Mouse (Mus musculus): ENCODE data around the gene Gm16181.

Gm16181 gene

DNA sequence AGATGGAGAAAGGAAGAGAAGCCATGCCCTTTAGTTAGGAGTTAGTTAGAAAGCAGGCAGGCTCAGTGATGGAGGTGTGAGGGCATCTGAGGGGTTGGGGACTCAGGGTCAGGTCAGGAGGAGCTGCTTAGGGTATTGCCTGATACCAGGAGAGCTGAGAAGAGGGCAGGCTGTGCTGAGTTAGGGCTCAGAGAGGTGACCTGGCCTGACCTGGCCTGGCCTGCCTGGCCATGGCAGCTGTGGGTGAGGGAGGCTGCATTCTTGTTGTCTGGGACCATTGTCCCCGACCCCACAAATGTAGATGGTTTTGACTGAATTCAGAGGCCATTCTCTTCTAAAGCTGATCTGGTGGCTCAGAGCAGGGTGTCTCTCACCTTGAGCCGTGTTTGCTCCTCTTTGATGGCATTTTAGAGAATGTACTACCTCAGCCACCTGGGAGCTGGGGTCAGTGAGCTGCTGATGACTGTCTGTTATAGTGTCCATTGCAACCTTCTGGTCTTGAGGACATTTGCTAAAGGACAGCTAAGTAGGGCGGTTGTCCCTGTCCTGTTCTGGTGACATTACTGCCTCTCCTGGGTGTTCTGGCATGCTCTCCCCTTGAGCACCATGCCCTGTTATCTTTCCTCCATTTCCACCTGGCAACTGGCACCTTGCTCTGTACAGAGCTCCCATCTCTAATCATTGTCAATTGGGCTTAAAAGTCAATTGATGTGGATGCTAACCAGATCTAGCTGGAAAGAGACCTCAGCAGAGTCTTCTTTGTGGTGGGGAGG lies 29.9 kb downstream of the Gm16181 start:
- WGBS: 84% methylated on average over 3 of the region's 3 CpGs

DNA sequence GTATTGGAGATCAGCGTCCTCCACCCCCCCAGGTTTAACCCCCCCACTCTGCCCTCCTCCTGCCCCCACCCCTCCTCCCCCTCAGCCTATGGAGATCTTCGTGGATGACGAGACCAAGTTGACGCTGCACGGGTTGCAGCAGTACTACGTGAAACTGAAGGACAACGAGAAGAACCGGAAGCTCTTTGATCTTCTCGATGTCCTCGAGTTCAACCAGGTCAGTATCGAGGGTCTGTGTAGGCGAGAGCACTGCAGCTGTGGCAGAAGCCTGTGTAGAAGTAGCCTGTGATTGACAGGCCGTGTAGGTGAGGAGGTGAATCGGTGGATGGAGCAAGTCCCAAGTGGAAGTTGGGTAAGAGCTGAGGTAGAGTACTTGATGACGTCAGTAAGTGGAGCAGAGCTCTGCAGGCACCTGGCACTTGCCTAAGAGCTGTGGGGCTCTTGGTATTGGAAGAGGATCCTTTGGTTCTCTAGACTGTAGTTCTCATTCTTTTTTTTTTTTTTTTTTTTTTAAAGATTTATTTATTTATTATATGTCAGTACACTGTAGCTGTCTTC lies 30.6 kb downstream of the Gm16181 start:
- WGBS: 70% methylated on average over 15 of the region's 15 CpGs

DNA sequence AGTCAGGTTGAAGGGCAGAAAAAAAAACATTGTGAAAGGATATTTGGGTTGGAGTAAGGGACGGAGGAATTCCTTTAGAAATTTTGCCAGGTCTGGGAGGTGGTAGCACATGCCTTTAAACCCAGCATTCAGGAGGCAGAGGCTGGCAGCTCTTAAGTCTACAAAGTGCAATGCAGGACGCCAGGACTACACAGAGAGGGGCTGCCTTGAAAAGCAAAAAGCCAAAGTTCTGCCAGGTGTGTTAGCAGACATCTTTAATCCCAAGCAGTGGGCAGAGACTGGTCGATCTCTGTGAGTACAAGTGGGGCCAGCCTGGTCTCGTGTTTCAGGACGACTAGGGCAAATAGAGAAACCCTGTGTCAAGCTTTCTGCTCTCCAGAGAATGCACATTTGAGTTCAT lies 31.3 kb downstream of the Gm16181 start:
- WGBS: 81% methylated on average over 5 of the region's 5 CpGs

DNA sequence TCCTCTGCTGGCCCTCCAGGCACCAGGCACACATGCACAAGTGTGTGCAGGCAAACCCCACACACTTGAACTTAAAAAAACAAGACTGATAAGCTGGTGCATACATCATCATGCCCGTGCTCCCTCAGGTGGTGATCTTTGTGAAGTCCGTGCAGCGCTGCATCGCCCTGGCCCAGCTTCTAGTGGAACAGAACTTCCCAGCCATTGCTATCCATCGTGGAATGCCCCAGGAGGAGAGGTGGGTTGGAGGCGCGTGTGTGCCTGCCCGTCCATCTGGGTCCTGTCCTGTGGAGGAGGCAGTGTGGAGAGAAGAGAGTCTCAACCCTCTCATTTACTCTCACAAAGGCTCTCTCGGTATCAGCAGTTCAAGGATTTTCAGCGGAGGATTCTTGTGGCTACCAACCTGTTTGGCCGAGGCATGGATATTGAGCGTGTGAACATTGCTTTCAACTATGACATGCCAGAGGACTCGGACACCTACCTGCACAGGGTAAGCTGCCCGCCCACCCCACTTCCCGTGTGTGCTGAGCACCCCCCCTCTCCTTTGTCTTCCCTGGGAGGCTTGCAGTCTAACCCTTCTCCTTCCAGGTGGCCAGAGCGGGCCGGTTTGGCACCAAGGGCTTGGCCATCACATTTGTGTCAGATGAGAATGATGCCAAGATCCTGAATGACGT lies 32.1 kb downstream of the Gm16181 start:
- WGBS: 63% methylated on average over 18 of the region's 18 CpGs

DNA sequence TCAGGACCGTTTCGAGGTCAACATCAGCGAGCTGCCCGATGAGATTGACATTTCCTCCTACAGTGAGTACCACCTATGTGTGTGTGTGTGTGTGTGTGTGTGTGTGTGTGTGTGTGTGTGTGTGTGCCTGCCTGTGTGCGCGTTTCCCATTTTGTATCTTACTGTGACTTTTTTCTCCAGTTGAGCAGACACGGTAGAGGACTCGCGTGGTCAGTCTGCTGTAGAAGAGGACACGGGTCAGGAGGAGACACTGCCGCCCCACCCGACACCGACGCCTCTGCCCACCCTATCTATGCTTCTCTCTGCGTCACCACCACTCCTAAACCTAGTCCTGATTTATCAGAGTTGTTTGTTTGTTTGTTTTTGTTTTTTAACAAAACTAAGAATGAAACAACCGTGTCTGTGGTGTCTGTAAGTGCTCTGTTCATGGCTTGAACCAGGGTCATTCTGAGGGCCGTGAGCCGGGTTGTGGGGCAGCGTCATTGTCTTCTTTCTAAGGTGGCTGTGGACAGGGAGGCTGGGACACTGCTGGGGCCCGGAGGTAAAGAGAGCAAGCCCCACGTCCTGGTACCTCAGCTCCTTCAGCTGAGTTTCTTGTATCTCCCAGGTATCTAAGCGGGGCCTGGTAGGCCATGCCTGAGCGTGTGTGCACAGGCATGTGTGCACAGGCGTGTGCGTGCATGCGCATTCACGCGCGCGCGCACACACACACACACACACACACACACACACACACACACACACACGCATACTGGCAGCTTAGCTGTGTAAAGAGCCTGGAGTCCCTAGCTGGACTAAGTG lies 32.9 kb downstream of the Gm16181 start:
- WGBS: 78% methylated on average over 32 of the region's 32 CpGs

DNA sequence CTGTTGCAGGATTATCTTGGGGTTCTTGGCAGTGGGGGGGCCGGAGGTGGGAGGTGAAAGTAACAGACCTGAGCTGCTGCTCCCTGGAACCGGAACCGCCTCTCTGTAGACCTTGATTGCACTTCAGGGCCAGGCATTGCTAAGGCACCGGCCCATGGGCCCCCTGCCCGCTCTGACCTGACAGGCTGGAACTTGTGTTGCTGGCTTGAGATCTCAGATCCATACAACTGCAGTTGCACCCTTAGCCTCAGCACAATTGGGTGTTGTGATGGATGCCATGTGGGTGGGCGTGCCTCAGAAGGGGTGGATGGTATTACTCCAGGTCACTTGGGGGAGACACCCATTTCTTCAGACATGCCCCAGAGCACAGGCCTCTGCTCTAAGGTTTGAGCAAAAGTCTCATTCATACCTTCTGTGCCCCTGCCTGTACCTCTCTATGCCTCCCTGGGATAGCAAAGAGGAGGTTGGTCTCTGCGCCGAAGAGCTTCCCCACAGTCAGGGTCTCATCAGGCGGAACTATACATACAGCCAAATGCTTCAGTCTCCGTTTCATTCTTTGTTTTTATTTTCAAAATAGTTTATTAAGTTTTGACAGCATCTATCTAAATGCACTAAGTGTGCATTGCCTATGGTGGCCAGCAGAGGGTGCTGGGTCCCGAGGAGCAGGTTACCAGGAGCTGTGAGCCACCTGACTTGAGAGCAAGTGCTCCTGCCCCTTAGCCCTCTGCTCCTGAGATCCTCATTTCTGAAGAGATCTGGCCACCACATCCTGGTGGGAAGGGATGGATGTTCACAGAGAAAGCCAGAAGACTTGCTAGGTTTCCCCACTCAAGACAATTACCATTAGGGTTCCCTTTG lies 33.8 kb downstream of the Gm16181 start:
- WGBS: 59% methylated on average over 11 of the region's 11 CpGs

DNA sequence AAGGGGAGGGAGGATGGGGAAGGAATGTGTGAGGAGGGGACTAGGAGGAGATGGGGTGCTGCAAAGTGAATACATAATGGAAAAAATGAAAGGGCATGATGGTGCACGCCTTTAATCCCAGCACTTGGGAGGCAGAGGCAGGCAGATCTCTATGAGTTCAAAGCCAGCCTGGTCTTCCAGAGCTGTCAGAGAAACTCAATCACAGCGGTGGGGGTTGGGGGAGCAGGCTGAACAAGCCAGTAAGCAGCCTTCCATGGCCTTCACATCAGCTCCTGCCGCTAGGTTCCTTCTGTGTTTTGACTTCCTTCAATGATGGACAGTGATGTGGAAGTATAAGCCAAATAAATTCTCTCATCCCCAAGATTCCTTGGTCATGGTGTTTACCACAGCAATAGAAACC lies 34.7 kb downstream of the Gm16181 start:
- WGBS: 78% methylated on average over 3 of the region's 3 CpGs

DNA sequence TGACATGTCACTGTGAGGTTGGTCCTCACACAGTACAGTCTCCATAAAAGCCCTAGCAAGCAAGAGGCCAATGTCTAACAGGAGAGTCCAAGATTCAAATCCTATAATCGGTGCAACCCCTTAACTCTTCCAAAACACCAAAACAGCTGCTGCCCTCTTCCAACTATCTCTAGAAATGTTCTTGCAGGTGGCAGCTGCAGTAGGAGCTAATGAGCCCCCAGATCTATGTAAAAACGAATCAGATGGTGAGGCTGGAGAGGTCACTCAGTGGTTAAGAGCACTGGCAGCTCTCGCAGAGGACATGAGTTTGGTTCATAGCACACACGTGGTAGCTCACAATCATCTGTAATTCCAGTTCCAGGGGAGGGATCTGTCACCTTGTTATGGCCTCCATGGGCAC lies 35.1 kb downstream of the Gm16181 start:
- 67% methylated on average over 4 of the region's 4 CpGs for WGBS

DNA sequence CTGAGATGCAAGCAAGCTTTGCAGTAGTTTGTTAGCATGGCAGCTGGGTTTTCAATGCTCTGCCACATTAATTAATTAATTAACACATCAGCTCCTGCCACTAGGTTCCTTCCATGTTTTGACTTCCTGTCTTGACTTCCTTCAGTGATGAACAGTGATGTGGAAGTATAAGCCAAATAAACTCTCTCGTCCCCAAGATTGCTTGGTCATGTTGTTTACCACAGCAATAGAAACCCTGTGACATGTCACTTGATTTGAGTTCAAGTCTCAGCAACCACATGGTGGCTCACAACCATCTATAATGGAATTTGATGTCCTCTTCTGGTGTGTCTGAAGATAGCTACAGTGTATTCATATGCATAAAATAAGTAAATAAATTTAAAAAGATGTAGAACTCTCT lies 36.7 kb downstream of the Gm16181 start:
- 51% methylated on average over 1 of the region's 1 CpGs for WGBS

DNA sequence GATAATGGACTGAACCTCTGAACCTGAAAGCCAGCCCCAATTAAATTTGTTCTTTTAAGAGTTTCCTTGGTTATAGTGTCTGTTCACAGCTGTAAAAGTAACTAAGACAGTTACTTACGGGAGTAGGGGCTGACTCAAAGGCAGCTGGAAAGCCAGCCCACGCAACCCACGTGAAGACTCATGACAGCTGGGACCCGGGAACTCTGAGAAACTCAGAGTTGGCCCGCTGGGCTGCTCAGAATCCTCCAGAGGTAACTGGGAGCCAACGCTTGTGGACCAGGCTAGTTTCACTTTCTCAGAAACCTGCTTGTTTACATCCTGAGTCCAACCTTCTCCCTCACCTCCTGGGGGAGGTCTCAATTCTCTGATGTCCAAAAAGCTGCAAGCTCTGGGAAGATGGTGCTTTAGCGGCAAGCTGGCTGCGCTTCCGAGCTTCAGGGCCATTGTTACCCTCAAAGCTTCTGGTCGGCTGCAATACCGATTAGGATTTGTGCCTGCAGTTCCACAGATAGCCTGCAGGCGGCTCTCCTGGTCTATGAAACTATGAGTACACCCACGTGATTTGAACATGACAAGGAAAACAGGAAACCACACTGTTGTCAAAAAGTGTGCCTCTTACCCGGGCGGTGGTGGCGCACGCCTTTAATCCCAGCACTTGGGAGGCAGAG lies 37.3 kb downstream of the Gm16181 start:
- 6% methylated on average over 17 of the region's 17 CpGs for whole genome bisulfite sequencing

DNA sequence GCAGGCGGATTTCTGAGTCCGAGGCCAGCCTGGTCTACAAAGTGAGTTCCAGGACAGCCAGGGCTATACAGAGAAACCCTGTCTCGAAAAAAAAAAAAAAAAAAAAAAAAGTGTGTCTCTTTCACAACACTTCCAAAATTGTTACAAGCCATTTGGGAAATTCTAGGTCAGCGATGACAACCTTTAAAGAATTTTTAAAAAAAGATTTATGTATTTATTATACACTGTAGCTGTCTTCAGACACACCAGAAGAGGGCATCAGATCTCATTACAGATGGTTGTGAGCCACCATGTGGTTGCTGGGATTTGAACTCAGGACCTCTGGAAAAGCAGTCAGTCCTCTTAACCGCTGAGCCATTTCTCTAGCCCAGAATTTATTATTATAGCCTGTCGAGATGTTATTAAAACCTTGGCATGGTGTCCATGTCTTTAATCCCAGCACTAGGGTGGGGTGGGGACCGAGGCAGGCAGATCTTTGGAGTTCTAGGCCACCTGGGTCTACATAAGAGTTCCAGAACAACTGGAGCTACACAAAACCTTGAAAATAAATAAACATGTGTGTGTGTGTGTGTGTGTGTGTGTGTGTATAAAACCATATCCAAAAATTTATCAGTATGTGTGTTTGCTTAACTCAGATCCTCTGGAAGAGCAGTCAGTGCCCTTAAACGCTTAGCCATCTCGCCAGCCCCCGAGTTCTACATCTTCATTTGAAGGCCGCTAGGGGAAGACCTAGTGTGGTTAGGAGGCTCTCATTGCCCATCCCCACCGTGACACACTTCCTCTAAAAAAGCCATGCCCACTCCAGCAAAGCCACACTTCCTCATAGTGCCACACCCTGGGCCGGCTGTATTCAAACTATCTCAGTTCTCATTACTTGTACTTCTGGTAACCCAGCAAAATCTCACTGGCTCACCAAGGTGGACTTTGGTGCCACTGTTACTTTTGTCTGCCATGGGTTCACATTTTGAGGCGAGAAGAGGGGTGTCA lies 38.2 kb downstream of the Gm16181 start:
- 65% methylated on average over 14 of the region's 14 CpGs for WGBS

DNA sequence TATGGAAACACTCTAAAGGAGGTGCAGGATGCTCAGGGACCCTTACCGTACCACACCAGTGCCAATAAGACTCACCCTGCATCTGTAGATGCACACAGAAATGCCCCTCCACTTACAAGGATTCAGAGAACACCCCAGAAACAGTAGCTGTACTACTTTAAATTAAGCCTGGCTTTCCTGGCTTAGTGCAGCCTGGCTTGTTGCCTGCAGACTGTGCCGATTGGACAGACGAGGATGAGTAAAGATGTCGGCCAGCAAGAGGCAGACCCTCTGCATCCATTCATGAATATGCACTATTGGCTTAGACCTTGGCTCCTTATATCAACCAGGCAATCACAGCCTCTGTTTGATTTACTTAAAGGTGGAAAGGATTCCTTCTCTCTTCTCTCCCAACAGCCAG lies 39.0 kb downstream of the Gm16181 start:
- WGBS: 49% methylated on average over 4 of the region's 4 CpGs

DNA sequence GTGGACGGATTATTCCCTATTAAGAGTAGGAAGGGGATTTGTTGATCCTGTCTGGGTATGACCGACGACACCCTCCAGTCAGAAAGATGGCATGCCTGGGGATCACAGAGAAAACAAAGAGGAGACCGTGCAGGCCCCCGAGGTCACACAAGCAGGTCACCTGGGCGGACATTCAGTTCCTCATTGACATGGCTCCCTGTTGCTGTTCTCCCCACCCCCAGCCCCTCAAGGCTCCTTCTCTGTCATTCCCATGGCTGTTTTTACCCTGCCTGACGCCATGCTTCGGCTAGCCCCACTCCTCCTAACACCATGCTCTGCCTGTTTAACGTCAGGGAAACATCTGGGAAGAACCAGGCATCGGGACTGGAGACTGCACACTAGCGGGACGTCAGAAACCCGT lies 41.0 kb downstream of the Gm16181 start:
- WGBS: 91% methylated on average over 13 of the region's 13 CpGs

DNA sequence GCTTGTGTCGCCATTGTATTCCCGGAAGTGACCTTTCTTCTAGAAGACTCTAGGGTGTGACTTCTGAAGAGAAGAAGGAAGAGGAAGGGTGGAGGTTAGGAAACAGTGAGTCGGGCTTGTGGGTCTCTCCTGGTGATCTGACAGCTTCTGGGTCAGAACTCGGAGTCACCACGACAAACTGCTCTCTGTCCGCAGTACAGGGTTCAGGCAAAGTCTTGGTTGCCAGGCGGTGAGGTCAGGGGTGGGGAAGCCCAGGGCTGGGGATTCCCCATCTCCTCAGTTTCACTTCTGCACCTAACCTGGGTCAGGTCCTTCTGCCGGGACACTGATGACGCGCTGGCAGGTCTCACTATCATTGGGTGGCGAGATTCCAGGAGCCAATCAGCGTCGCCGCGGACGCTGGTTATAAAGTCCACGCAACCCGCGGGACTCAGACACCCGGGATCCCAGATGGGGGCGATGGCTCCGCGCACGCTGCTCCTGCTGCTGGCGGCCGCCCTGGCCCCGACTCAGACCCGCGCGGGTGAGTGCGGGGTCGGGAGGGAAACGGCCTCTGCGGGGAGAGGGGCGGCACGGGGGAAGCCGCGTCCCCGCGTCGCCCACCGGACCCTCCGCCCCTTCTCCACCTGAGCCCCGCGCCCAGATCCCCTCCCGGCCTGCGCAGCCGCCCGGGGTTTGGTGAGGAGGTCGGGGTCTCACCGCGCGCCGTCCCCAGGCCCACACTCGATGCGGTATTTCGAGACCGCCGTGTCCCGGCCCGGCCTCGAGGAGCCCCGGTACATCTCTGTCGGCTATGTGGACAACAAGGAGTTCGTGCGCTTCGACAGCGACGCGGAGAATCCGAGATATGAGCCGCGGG lies 42.3 kb downstream of the Gm16181 start, which contains the start of gene H2-D1:
TSS of gene H2-D1 (plus strand) at position 67 of the 859 bp plus-strand sequence.
- WGBS: 2% methylated on average over 72 of the region's 73 CpGs

DNA sequence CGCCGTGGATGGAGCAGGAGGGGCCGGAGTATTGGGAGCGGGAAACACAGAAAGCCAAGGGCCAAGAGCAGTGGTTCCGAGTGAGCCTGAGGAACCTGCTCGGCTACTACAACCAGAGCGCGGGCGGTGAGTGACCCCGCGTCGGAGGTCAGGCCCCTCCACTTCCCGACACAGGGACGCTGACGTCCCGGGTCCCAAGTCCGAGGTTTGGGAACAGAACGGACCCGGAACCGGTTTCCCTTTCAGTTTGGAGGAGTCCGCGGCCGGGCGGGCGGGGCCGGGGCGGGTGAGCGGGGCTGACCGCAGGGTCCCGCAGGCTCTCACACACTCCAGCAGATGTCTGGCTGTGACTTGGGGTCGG lies 42.9 kb downstream of the Gm16181 start:
- 2% methylated on average over 31 of the region's 31 CpGs for WGBS

DNA sequence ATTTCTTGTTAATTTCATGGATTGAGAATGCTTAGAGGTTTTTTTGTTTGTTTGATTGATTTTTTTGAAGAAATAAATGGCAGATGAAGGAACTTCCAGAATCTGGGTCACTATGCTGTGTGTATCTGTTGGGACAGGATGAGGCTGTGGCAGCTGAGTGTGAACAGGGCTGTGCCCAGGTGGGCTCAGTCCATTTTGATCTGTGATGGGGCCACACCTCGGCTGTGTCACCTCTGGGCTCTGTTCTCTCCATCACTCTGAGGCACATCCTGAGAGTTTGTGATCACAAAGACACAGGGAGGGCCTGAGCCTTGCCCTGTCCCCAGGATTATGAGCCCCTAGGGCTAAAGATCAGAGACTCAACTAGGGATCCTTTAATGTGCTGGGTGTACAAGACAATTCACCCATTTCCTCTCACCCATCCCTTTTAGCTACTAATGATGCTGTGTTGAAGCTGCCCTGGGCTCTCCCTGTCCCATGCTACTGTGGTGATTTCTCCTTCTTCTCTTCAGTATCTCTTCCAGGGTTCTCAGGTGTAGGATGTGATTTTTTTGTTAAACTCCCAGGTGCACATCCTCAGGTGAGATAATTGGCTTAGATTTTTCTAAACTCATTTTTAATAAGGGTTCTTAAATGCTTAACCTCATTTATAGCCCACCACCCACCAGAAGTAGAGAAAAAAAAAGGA lies 46.9 kb downstream of the Gm16181 start:
- 91% methylated on average over 1 of the region's 1 CpGs for WGBS

DNA sequence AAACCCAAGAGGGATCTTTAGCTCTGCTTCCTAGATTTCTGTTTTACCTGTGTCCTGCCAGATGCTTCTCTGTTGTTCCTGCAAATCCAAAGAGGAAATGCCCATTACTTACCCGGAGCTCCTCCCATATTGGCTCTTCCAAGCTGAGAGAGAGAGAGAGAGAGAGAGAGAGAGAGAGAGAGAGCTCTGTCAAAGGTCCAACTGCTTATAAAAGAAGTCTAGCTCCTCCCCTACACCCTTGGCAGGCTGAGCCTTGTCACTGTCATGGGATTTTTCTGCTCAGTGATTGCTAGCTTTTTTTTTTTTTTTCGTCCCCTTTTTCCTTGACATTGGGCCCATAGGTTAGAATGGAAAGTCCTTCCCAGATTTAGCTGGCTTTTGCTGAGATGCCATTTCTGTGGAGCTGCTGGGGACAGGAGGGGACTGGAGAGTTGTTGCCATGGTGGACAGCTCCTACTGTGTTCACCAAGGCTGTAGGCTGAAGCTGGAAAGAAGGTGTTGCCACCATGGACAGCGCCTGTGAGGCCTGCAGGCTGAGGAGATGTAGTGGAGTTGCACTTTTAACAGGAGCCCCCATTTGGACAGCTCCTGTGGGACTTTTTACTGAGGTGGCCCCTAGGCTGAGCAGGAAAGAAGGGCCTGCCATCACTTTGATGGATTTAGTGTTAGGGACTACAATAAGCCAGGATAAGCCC lies 49.2 kb downstream of the Gm16181 start:
- 35% methylated on average over 3 of the region's 3 CpGs for WGBS

Measured in cerebral cortex, adult 2 months (tissue).